Mouse (Mus musculus) kidney, adult 2 months (tissue): Measurements from ENCODE around the gene Mctp2. TPM values are rescaled to one million over a fixed set of nuclear protein-coding genes. Genes with fewer than 3 reads are reported as not detected.
A peak's percentile ranks its signal among the peaks of the same experiment; 100 is the strongest.

Source experiments
- DNase-seq: peaks from one replicate; pipeline ENCODE4 v3.0.0; 2021
- H3K27ac ChIP-seq: fragments of 200-500 bp; 2 replicates; pipeline ENCODE4 v1.5.1; 2012; ENCODE audit warnings: low read depth, low read length, control low read depth, inconsistent platforms; ENCODE audit not compliant: insufficient read depth
- H3K27me3 ChIP-seq: fragments of 200-500 bp; replicated peaks from 2 replicates; pipeline ENCODE4 v1.6.1; 2012; ENCODE audit warnings: mild to moderate bottlenecking, moderate library complexity, low read length, inconsistent platforms; ENCODE audit not compliant: control insufficient read depth, insufficient read depth
- H3K36me3 ChIP-seq: fragments of 200-500 bp; 2 replicates; pipeline ENCODE4 v1.6.1; 2012; ENCODE audit warnings: mild to moderate bottlenecking, moderate library complexity, low read length, inconsistent platforms; ENCODE audit not compliant: control insufficient read depth, insufficient read depth
- H3K4me1 ChIP-seq: fragments of 200-500 bp; 2 replicates; pipeline ENCODE4 v1.6.1; 2011; ENCODE audit warnings: low read length; ENCODE audit not compliant: control insufficient read depth, insufficient read depth
- H3K4me3 ChIP-seq: fragments of 200-500 bp; 2 replicates; pipeline ENCODE4 v1.5.1; 2011; ENCODE audit warnings: mild to moderate bottlenecking, low read depth, low read length, control low read depth; ENCODE audit not compliant: insufficient read depth
- CTCF ChIP-seq: fragments of 200-500 bp; conservative IDR thresholded peaks from 2 replicates; pipeline ENCODE4 v1.5.1; 2011; ENCODE audit warnings: low read depth, mild to moderate bottlenecking, control low read depth, low read length, moderate library complexity, mixed read lengths; ENCODE audit not compliant: insufficient read depth, insufficient read length
- POLR2A ChIP-seq: fragments of 200-500 bp; IDR thresholded peaks from one replicate; pipeline ENCODE4 v1.6.1; 2011; ENCODE audit warnings: low read depth, low read length, control low read depth
- WGBS: fragments of 180-500 bp; shearing (Covaris S2); methylation state at CpG from one replicate; pipeline ENCODE4 v1.1.7; 2018; 5-methylcytosine and 5-hydroxymethylcytosine counted together
- polyA plus RNA-seq: library from polyadenylated mRNA; depleted of rRNA; stranded (reverse); fragments of >200 nt; gene quantifications from 2 replicates; pipeline ENCODE4 v1.2.3, GENCODE M21; 2012

The Mctp2 gene
- polyA plus RNA-seq, 1 experiment: 0.48 TPM

GRCm38 (mm10) chr7:72108639-72109399 is 197.6 kb downstream of the Mctp2 start:
- H3K27ac ChIP-seq: no peak overlapping the region
- H3K4me1 ChIP-seq: no peaks in the 10 kb centered on the region
- DNase-seq: no peak
- 77% methylated on average over 3 of the region's 3 CpGs for WGBS
- no peaks in the 10 kb centered on the region for H3K27me3 ChIP-seq
- TF ChIP-seq CTCF (no peak), POLR2A (no peak)
- no peaks in the 10 kb centered on the region for H3K36me3 ChIP-seq
- H3K4me3 ChIP-seq: no peak overlapping the region

- no peak for TF ChIP-seq POLR2A
- 0 out of 2 replicates have a peak, but pooled peaks have one; percentile 24 for TF ChIP-seq CTCF
- H3K27ac ChIP-seq: no peak overlapping the region
- WGBS: 76% methylated on average over 6 of the region's 6 CpGs
- no peaks in the 10 kb centered on the region for H3K4me1 ChIP-seq
- no peak for DNase-seq
- no peaks in the 10 kb centered on the region for H3K27me3 ChIP-seq
- H3K36me3 ChIP-seq: no peaks in the 10 kb centered on the region
- no peak overlapping the region for H3K4me3 ChIP-seq
Observed at GRCm38 (mm10) chr7:72104170-72104569, 202.2 kb downstream of the Mctp2 start.

GRCm38 (mm10) chr7:72103654-72104053 is 202.8 kb downstream of the Mctp2 start:
- DNase-seq: no peak
- H3K4me3 ChIP-seq: no peak overlapping the region
- no peaks in the 10 kb centered on the region for H3K36me3 ChIP-seq
- H3K27ac ChIP-seq: no peak overlapping the region
- TF ChIP-seq POLR2A: no peak
- no peak for TF ChIP-seq CTCF
- WGBS: 66% methylated on average over 3 of the region's 3 CpGs
- H3K27me3 ChIP-seq: no peaks in the 10 kb centered on the region
- no peaks in the 10 kb centered on the region for H3K4me1 ChIP-seq

GRCm38 (mm10) chr7:72100683-72101082 is 205.7 kb downstream of the Mctp2 start:
- DNase-seq: no peak
- Histone ChIP-seq H3K36me3 (no peaks in the 10 kb centered on the region), H3K4me3 (no peak overlapping the region), H3K4me1 (no peaks in the 10 kb centered on the region), H3K27ac (no peak overlapping the region), H3K27me3 (no peaks in the 10 kb centered on the region)
- 62% methylated on average over 5 of the region's 5 CpGs for WGBS
- no peak for TF ChIP-seq POLR2A
- TF ChIP-seq CTCF: no peak

- WGBS: 90% methylated on average over 6 of the region's 6 CpGs
Observed at GRCm38 (mm10) chr7:72098603-72099002, 207.8 kb downstream of the Mctp2 start.

GRCm38 (mm10) chr7:72096973-72097372 is 209.4 kb downstream of the Mctp2 start:
- H3K4me3 ChIP-seq: no peak overlapping the region
- H3K27me3 ChIP-seq: no peaks in the 10 kb centered on the region
- no peaks in the 10 kb centered on the region for H3K36me3 ChIP-seq
- 80% methylated on average over 1 of the region's 1 CpGs for WGBS
- no peaks in the 10 kb centered on the region for H3K4me1 ChIP-seq
- TF ChIP-seq CTCF (no peak), POLR2A (no peak)
- no peak overlapping the region for H3K27ac ChIP-seq
- DNase-seq: no peak

More at GRCm38 (mm10) chr7:72098603-72099002, 207.8 kb downstream of the Mctp2 start:
- no peak for DNase-seq
- no peaks in the 10 kb centered on the region for H3K36me3 ChIP-seq
- H3K27ac ChIP-seq: no peak overlapping the region
- H3K4me3 ChIP-seq: no peak overlapping the region
- TF ChIP-seq POLR2A: no peak
- TF ChIP-seq CTCF: no peak
- H3K4me1 ChIP-seq: no peaks in the 10 kb centered on the region
- H3K27me3 ChIP-seq: no peaks in the 10 kb centered on the region

- Histone ChIP-seq H3K27ac (no peak overlapping the region), H3K27me3 (no peaks in the 10 kb centered on the region), H3K4me3 (no peak overlapping the region), H3K4me1 (no peaks in the 10 kb centered on the region), H3K36me3 (no peaks in the 10 kb centered on the region)
- DNase-seq: no peak
- TF ChIP-seq POLR2A (no peak), CTCF (no peak)
- 67% methylated on average over 3 of the region's 3 CpGs for WGBS
Observed at GRCm38 (mm10) chr7:72096433-72096832, 210.0 kb downstream of the Mctp2 start.
